Mouse (Mus musculus) kidney, adult 2 months (tissue): ENCODE results near the gene Otub1. TPM values are rescaled to one million over a fixed set of nuclear protein-coding genes. Genes with fewer than 3 reads are reported as not detected.

Source experiments
- DNase-seq: peaks from one replicate; pipeline ENCODE4 v3.0.0; 2021
- H3K27ac ChIP-seq: fragments of 200-500 bp; 2 replicates; pipeline ENCODE4 v1.5.1; 2012; ENCODE audit warnings: low read depth, low read length, control low read depth, inconsistent platforms; ENCODE audit not compliant: insufficient read depth
- H3K27me3 ChIP-seq: fragments of 200-500 bp; replicated peaks from 2 replicates; pipeline ENCODE4 v1.6.1; 2012; ENCODE audit warnings: mild to moderate bottlenecking, moderate library complexity, low read length, inconsistent platforms; ENCODE audit not compliant: control insufficient read depth, insufficient read depth
- H3K36me3 ChIP-seq: fragments of 200-500 bp; 2 replicates; pipeline ENCODE4 v1.6.1; 2012; ENCODE audit warnings: mild to moderate bottlenecking, moderate library complexity, low read length, inconsistent platforms; ENCODE audit not compliant: control insufficient read depth, insufficient read depth
- H3K4me1 ChIP-seq: fragments of 200-500 bp; 2 replicates; pipeline ENCODE4 v1.6.1; 2011; ENCODE audit warnings: low read length; ENCODE audit not compliant: control insufficient read depth, insufficient read depth
- H3K4me3 ChIP-seq: fragments of 200-500 bp; 2 replicates; pipeline ENCODE4 v1.5.1; 2011; ENCODE audit warnings: mild to moderate bottlenecking, low read depth, low read length, control low read depth; ENCODE audit not compliant: insufficient read depth
- CTCF ChIP-seq: fragments of 200-500 bp; conservative IDR thresholded peaks from 2 replicates; pipeline ENCODE4 v1.5.1; 2011; ENCODE audit warnings: low read depth, mild to moderate bottlenecking, control low read depth, low read length, moderate library complexity, mixed read lengths; ENCODE audit not compliant: insufficient read depth, insufficient read length
- POLR2A ChIP-seq: fragments of 200-500 bp; IDR thresholded peaks from one replicate; pipeline ENCODE4 v1.6.1; 2011; ENCODE audit warnings: low read depth, low read length, control low read depth
- WGBS: fragments of 180-500 bp; shearing (Covaris S2); methylation state at CpG from one replicate; pipeline ENCODE4 v1.1.7; 2018; 5-methylcytosine and 5-hydroxymethylcytosine counted together
- polyA plus RNA-seq: library from polyadenylated mRNA; depleted of rRNA; stranded (reverse); fragments of >200 nt; gene quantifications from 2 replicates; pipeline ENCODE4 v1.2.3, GENCODE M21; 2012

Gene Otub1
- polyA plus RNA-seq, 1 experiment: 122 TPM

GRCm38 (mm10) chr19:7182273-7182949, 23.7 kb downstream of the Otub1 start:
- H3K4me1 ChIP-seq: peaks cover 50% of the 10 kb centered on the region
- TF ChIP-seq CTCF (no peak), POLR2A (peak; percentile 60)
- H3K4me3 ChIP-seq: peak overlapping the region; percentile 35; the same call in 1 of the 2 replicates
- 10% methylated on average over 23 of the region's 23 CpGs for WGBS
- no peaks in the 10 kb centered on the region for H3K36me3 ChIP-seq
- peak overlapping the region; percentile 100 for H3K27ac ChIP-seq
- DNase-seq: peak; percentile 98
- H3K27me3 ChIP-seq: no peaks in the 10 kb centered on the region

- no peaks in the 10 kb centered on the region for H3K36me3 ChIP-seq
- H3K4me1 ChIP-seq: peaks cover 49% of the 10 kb centered on the region
- peak overlapping the region; percentile 100 for H3K27ac ChIP-seq
- TF ChIP-seq CTCF (no peak), POLR2A (no peak)
- H3K4me3 ChIP-seq: no peak overlapping the region
- DNase-seq: peak; percentile 59
- 46% methylated on average over 7 of the region's 7 CpGs for WGBS
- no peaks in the 10 kb centered on the region for H3K27me3 ChIP-seq
Observed at GRCm38 (mm10) chr19:7181496-7181895, 24.6 kb downstream of the Otub1 start.

GRCm38 (mm10) chr19:7180756-7181405, 25.2 kb downstream of the Otub1 start:
- DNase-seq: peak; percentile 94
- H3K27ac ChIP-seq: peak overlapping the region; percentile 90
- TF ChIP-seq POLR2A (no peak), CTCF (no peak)
- 38% methylated on average over 8 of the region's 8 CpGs for WGBS
- no peak overlapping the region for H3K4me3 ChIP-seq
- H3K4me1 ChIP-seq: peaks cover 49% of the 10 kb centered on the region
- no peaks in the 10 kb centered on the region for H3K27me3 ChIP-seq
- H3K36me3 ChIP-seq: no peaks in the 10 kb centered on the region

- Histone ChIP-seq H3K36me3 (no peaks in the 10 kb centered on the region), H3K27ac (peak overlapping the region; percentile 75), H3K27me3 (no peaks in the 10 kb centered on the region), H3K4me3 (no peak overlapping the region), H3K4me1 (peaks cover 45% of the 10 kb centered on the region)
- peak; percentile 26 for TF ChIP-seq POLR2A
- TF ChIP-seq CTCF: no peak
- DNase-seq: peak; percentile 91
- WGBS: 31% methylated on average over 3 of the region's 3 CpGs
Observed at GRCm38 (mm10) chr19:7178841-7179452, 27.2 kb downstream of the Otub1 start.

GRCm38 (mm10) chr19:7177804-7178511, 28.2 kb downstream of the Otub1 start:
- Histone ChIP-seq H3K4me3 (no peak overlapping the region), H3K27ac (peak overlapping the region; percentile 40), H3K4me1 (peaks cover 41% of the 10 kb centered on the region), H3K36me3 (no peaks in the 10 kb centered on the region), H3K27me3 (no peaks in the 10 kb centered on the region)
- 59% methylated on average over 13 of the region's 13 CpGs for WGBS
- DNase-seq: peak; percentile 56
- TF ChIP-seq POLR2A: no peak
- TF ChIP-seq CTCF: no peak

- no peak overlapping the region for H3K4me3 ChIP-seq
- 35% methylated on average over 11 of the region's 11 CpGs for WGBS
- H3K27ac ChIP-seq: no peak overlapping the region
- peaks cover 38% of the 10 kb centered on the region for H3K4me1 ChIP-seq
- DNase-seq: no peak
- no peak for TF ChIP-seq POLR2A
- TF ChIP-seq CTCF: no peak
- H3K27me3 ChIP-seq: no peaks in the 10 kb centered on the region
- no peaks in the 10 kb centered on the region for H3K36me3 ChIP-seq
Observed at GRCm38 (mm10) chr19:7176041-7176696, 29.9 kb downstream of the Otub1 start.
